17 mouse cellular contexts compared by ENCODE assay signal in genomic region chr11:88707228-88707775, GRCm38 (mm10). TPM values are rescaled to one million over a fixed set of nuclear protein-coding genes. Genes with fewer than 3 reads are reported as not detected.
DNase-seq lines count a peak whose midpoint lies in the region; ATAC-seq and TF ChIP-seq lines count a peak whose summit lies in the region.
"Had no signal": no experiment of that assay in that cellular context is flagged by ENCODE, and none has a peak within 500 bp of the region (broad histone marks: within the 10 kb centered on the region; RNA-seq: fewer than 3 reads in every experiment).

No protein-coding gene starts in this region.

- DNase-seq in midbrain, embryonic 10.5 days (ENCODE audit: low spot score), result no peak
- DNase-seq in kidney, adult 2 months, result peak; percentile 77
- DNase-seq in limb, embryonic 14.5 days (ENCODE audit: low spot score), result no peak
- no peak for DNase-seq in ovary, postnatal 10 days (ENCODE audit: low spot score)
- DNase-seq: adrenal gland, postnatal 10 days; cerebellum, adult 9-11 months; gastrocnemius, postnatal 14 days; thymus, adult 2 months had no signal

- no peak for TF ChIP-seq POLR2A in kidney, adult 2 months (IDR thresholded peaks at IDR 0.05; ENCODE audit: low read depth, low read length)
- TF ChIP-seq POLR2A in limb, embryonic 14.5 days (IDR thresholded peaks at IDR 0.05; ENCODE audit: borderline replicate concordance, extremely low read depth, insufficient read depth, insufficient read length), result no peak

- H3K9ac ChIP-seq in forebrain, embryonic 12.5 days, result no peak overlapping the region
- no peak overlapping the region for H3K9ac ChIP-seq in forebrain, embryonic 15.5 days (replicated peaks)
- H3K9ac ChIP-seq in midbrain, embryonic 15.5 days, result no peak overlapping the region
- no peak overlapping the region for H3K9ac ChIP-seq in limb, embryonic 14.5 days (ENCODE audit: low read depth, low read length, severe bottlenecking)
- H3K9ac ChIP-seq: embryonic facial prominence, embryonic 13.5 days; forebrain, embryonic 13.5 days; heart, embryonic 13.5 days; hindbrain, embryonic 15.5 days had no signal

- H3K27ac ChIP-seq in forebrain, embryonic 12.5 days, result 0 out of 2 replicates have a peak overlapping the region, but pooled peaks have one; percentile 27
- no peak overlapping the region for H3K27ac ChIP-seq in forebrain, embryonic 15.5 days (replicated peaks)
- H3K27ac ChIP-seq in midbrain, embryonic 10.5 days (replicated peaks), result 0 out of 2 replicates have a peak overlapping the region, but pooled peaks have one; percentile 29
- no peak overlapping the region for H3K27ac ChIP-seq in midbrain, embryonic 15.5 days
- no peak overlapping the region for H3K27ac ChIP-seq in kidney, adult 2 months (ENCODE audit: insufficient read depth, low read depth, low read length)
- no peak overlapping the region for H3K27ac ChIP-seq in limb, embryonic 14.5 days (replicated peaks; ENCODE audit: low read depth, low read length)
- H3K27ac ChIP-seq: embryonic facial prominence, embryonic 13.5 days; forebrain, embryonic 13.5 days; hindbrain, embryonic 15.5 days had no signal

- ATAC-seq in forebrain, embryonic 12.5 days (ENCODE audit: low FRiP score), result no peak
- no peak for ATAC-seq in forebrain, embryonic 15.5 days (replicated peaks)
- no peak for ATAC-seq in midbrain, embryonic 15.5 days (replicated peaks)
- 0 out of 2 replicates have a peak, but pooled peaks have one; percentile 25 for ATAC-seq in limb, embryonic 14.5 days (ENCODE audit: low FRiP score, low read depth)
- ATAC-seq in megakaryocyte, adult 5-6 weeks (ENCODE audit: poor library complexity, severe bottlenecking), result no peak
- ATAC-seq: forebrain, embryonic 13.5 days had no signal

- H3K27me3 ChIP-seq in forebrain, embryonic 12.5 days, result no peaks in the 10 kb centered on the region
- no peaks in the 10 kb centered on the region for H3K27me3 ChIP-seq in forebrain, embryonic 15.5 days
- no peaks in the 10 kb centered on the region for H3K27me3 ChIP-seq in midbrain, embryonic 10.5 days (ENCODE audit: low read depth, poor library complexity, severe bottlenecking)
- H3K27me3 ChIP-seq in midbrain, embryonic 15.5 days (replicated peaks), result no peaks in the 10 kb centered on the region
- no peaks in the 10 kb centered on the region for H3K27me3 ChIP-seq in kidney, adult 2 months (replicated peaks; ENCODE audit: control insufficient read depth, insufficient read depth, low read length)
- H3K27me3 ChIP-seq in limb, embryonic 14.5 days (ENCODE audit: control insufficient read depth, insufficient read depth, low read length), result no peaks in the 10 kb centered on the region
- H3K27me3 ChIP-seq: embryonic facial prominence, embryonic 13.5 days; forebrain, embryonic 13.5 days; heart, embryonic 13.5 days; hindbrain, embryonic 15.5 days had no signal

- no peak for TF ChIP-seq CTCF in kidney, adult 2 months (conservative IDR thresholded peaks at IDR 0.05; ENCODE audit: insufficient read depth, insufficient read length, low read depth, low read length)

- H3K4me2 ChIP-seq in forebrain, embryonic 12.5 days, result no peak overlapping the region
- H3K4me2 ChIP-seq in forebrain, embryonic 15.5 days (replicated peaks), result no peak overlapping the region
- no peak overlapping the region for H3K4me2 ChIP-seq in midbrain, embryonic 15.5 days
- H3K4me2 ChIP-seq in limb, embryonic 14.5 days (replicated peaks; ENCODE audit: low read depth, low read length, severe bottlenecking), result no peak overlapping the region
- H3K4me2 ChIP-seq: embryonic facial prominence, embryonic 13.5 days; forebrain, embryonic 13.5 days; heart, embryonic 13.5 days; hindbrain, embryonic 15.5 days; liver, embryonic 11.5 days had no signal

- no peaks in the 10 kb centered on the region for H3K9me3 ChIP-seq in forebrain, embryonic 12.5 days
- H3K9me3 ChIP-seq in forebrain, embryonic 15.5 days, result no peaks in the 10 kb centered on the region
- no peaks in the 10 kb centered on the region for H3K9me3 ChIP-seq in midbrain, embryonic 10.5 days (replicated peaks)
- no peaks in the 10 kb centered on the region for H3K9me3 ChIP-seq in midbrain, embryonic 15.5 days
- H3K9me3 ChIP-seq in limb, embryonic 14.5 days (ENCODE audit: control insufficient read depth, low read length), result no peaks in the 10 kb centered on the region
- H3K9me3 ChIP-seq: embryonic facial prominence, embryonic 13.5 days; forebrain, embryonic 13.5 days; heart, embryonic 13.5 days; hindbrain, embryonic 15.5 days had no signal

- H3K4me3 ChIP-seq in forebrain, embryonic 12.5 days (replicated peaks), result no peak overlapping the region
- H3K4me3 ChIP-seq in forebrain, embryonic 15.5 days, result no peak overlapping the region
- no peak overlapping the region for H3K4me3 ChIP-seq in midbrain, embryonic 10.5 days
- no peak overlapping the region for H3K4me3 ChIP-seq in midbrain, embryonic 15.5 days
- H3K4me3 ChIP-seq in kidney, adult 2 months (ENCODE audit: insufficient read depth, low read depth, low read length), result no peak overlapping the region
- H3K4me3 ChIP-seq in limb, embryonic 14.5 days (replicated peaks; ENCODE audit: low read length), result no peak overlapping the region
- H3K4me3 ChIP-seq: embryonic facial prominence, embryonic 13.5 days; forebrain, embryonic 13.5 days; heart, embryonic 13.5 days; hindbrain, embryonic 15.5 days had no signal

- WGBS in forebrain, embryonic 12.5 days, result 82% methylated on average over 11 of the region's 11 CpGs
- 80% methylated on average over 11 of the region's 11 CpGs for WGBS in forebrain, embryonic 15.5 days
- WGBS in midbrain, embryonic 10.5 days, result 80% methylated on average over 11 of the region's 11 CpGs
- 65% methylated on average over 11 of the region's 11 CpGs for WGBS in midbrain, embryonic 15.5 days
- 41% methylated on average over 11 of the region's 11 CpGs for WGBS in kidney, adult 2 months
- WGBS in limb, embryonic 14.5 days, result 48% methylated on average over 11 of the region's 11 CpGs

- H3K4me1 ChIP-seq in forebrain, embryonic 12.5 days, result peaks cover 89% of the 10 kb centered on the region
- H3K4me1 ChIP-seq in forebrain, embryonic 15.5 days, result peaks cover 21% of the 10 kb centered on the region
- H3K4me1 ChIP-seq in midbrain, embryonic 10.5 days, result peaks cover 95% of the 10 kb centered on the region
- H3K4me1 ChIP-seq in midbrain, embryonic 15.5 days, result peaks cover 60% of the 10 kb centered on the region
- no peaks in the 10 kb centered on the region for H3K4me1 ChIP-seq in kidney, adult 2 months (ENCODE audit: control insufficient read depth, insufficient read depth, low read length)
- H3K4me1 ChIP-seq in limb, embryonic 14.5 days (ENCODE audit: control insufficient read depth, insufficient read depth, low read length), result peaks cover 17% of the 10 kb centered on the region; the same call in 1 of the 2 replicates

- H3K36me3 ChIP-seq in forebrain, embryonic 12.5 days (replicated peaks), result peaks cover 77% of the 10 kb centered on the region
- peaks cover 16% of the 10 kb centered on the region for H3K36me3 ChIP-seq in forebrain, embryonic 15.5 days
- H3K36me3 ChIP-seq in midbrain, embryonic 10.5 days, result peaks cover 90% of the 10 kb centered on the region
- H3K36me3 ChIP-seq in midbrain, embryonic 15.5 days (replicated peaks), result peaks cover 13% of the 10 kb centered on the region; the same call in 1 of the 2 replicates
- H3K36me3 ChIP-seq in kidney, adult 2 months (ENCODE audit: control insufficient read depth, insufficient read depth, low read length), result peaks cover 2% of the 10 kb centered on the region
- peaks cover 81% of the 10 kb centered on the region for H3K36me3 ChIP-seq in limb, embryonic 14.5 days (ENCODE audit: control insufficient read depth, insufficient read depth, low read length)

RNA-seq across cellular contexts. Expression of gene Msi2, which starts 11.0 kb away (rescaled TPM):
- 34.9 and 35.8 TPM in 2 replicates for polyA plus RNA-seq in forebrain, embryonic 12.5 days (2016; fragmentation: Nextera tagmentation; extraction: Ambion mirVana)
- polyA plus RNA-seq in forebrain, embryonic 15.5 days (2015; fragmentation: Nextera tagmentation; extraction: Ambion mirVana), result 25.3 and 27.1 TPM in 2 replicates
- polyA plus RNA-seq in midbrain, embryonic 10.5 days (2016; fragmentation: Nextera tagmentation; extraction: Ambion mirVana), result 25.3 and 30.5 TPM in 2 replicates
- 32.0 and 33.6 TPM in 2 replicates for polyA plus RNA-seq in midbrain, embryonic 15.5 days (2015; fragmentation: Nextera tagmentation; extraction: Ambion mirVana)
- polyA plus RNA-seq in kidney, adult 2 months (2012; rRNA removed), result 40.4 and 43.5 TPM in 2 replicates
- 36.5 and 45.3 TPM in 2 replicates for polyA plus RNA-seq in limb, embryonic 14.5 days (2012; rRNA removed)
- 13.9 and 14.8 TPM in 2 replicates for polyA plus RNA-seq in limb, embryonic 14.5 days (2014; fragmentation: Nextera tagmentation; extraction: Ambion mirVana)
- total RNA-seq in megakaryocyte, adult 5-6 weeks (2015), result 5.3 and 5.7 TPM in 2 replicates
- 7.8 and 14.4 TPM in 2 replicates for total RNA-seq in megakaryocyte, adult 5-6 weeks (2017)

Comparison
In these comparisons a context has a peak if more than half of its experiments do, and no peak if none do; other contexts are left out.
1. H3K27ac ChIP-seq: peak in forebrain, embryonic 12.5 days (single experiment) and midbrain, embryonic 10.5 days (single experiment); none in forebrain, embryonic 15.5 days (single experiment), midbrain, embryonic 15.5 days (single experiment), kidney, adult 2 months (single experiment) and limb, embryonic 14.5 days (single experiment).